Mouse (Mus musculus): ENCODE measurements around the gene Tagln2. TPM values are rescaled to one million over a fixed set of nuclear protein-coding genes. Genes with fewer than 3 reads are reported as not detected.

Tagln2 gene
- polyA plus RNA-seq (2016; fragmentation: Nextera tagmentation; extraction: Ambion mirVana), result 75.1 and 82.5 TPM in 2 replicates

- Histone ChIP-seq H3K27me3 (replicated peaks; ENCODE audit: low read depth, poor library complexity, severe bottlenecking) (peaks cover 64% of the 10 kb centered on the region), H3K27ac (replicated peaks) (peak within 1 kb of the TSS; percentile 68), H3K9me3 (no peaks in the 10 kb centered on the region), H3K36me3 (replicated peaks) (peaks cover 43% of the 10 kb centered on the region), H3K4me1 (peaks cover 59% of the 10 kb centered on the region), H3K4me3 (peak within 1 kb of the TSS; percentile 60)
- DNase-seq (ENCODE audit: low spot score), result peak; percentile 87
- under 1% methylated on average over 30 of the region's 30 CpGs for WGBS
These were observed at the start of gene Tagln2 for GRCm38 (mm10) chr1:172499765-172500441. Gene Tagln2, plus strand, starts transcription at chr1:172500047.

GRCm38 (mm10) chr1:172450226-172450625 is 49.6 kb upstream of the Tagln2 start:
- WGBS, result 21% methylated on average over 2 of the region's 2 CpGs
- Histone ChIP-seq H3K9me3 (no peaks in the 10 kb centered on the region), H3K36me3 (replicated peaks) (no peaks in the 10 kb centered on the region), H3K4me1 (peaks cover 13% of the 10 kb centered on the region), H3K27ac (replicated peaks) (no peak overlapping the region), H3K27me3 (replicated peaks; ENCODE audit: low read depth, poor library complexity, severe bottlenecking) (no peaks in the 10 kb centered on the region), H3K4me3 (no peak overlapping the region)
- no peak for DNase-seq (ENCODE audit: low spot score)

DNA sequence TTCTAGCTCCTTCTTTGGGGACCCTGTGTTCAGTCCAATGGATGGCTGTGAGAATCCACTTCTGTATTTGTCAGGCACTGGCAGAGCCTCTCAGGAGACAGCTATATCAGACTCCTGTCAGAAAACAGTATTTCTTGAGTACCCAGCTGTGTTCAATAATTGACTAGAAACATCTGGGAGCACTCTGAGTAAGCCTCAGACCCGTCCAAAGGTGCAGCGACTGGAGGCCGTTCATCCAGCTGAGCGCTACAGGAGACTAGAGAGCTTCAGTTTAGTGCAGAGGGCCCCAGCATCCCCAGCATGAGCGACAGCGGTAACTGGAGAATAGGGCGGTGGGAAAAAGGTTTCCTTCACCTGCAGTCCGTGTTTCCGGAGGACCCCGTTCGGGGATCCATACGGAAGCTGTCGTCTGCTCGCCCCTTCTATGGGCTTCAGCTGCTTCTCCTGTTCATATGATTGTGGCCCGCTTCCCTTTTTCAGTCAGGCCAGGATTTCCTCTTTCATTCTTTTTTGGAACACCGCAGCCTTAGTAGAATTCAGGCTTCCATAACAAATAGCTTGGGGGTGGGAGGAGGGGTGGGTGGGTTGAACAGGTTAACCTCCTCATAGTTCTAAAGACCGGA is 48.9 kb upstream of the Tagln2 start:
- H3K27ac ChIP-seq (replicated peaks), result no peak overlapping the region
- 18% methylated on average over 17 of the region's 17 CpGs for WGBS
- DNase-seq (ENCODE audit: low spot score), result peak; percentile 43

GRCm38 (mm10) chr1:172452911-172453310 is 46.9 kb upstream of the Tagln2 start:
- DNase-seq (ENCODE audit: low spot score), result no peak
- WGBS, result 70% methylated on average over 2 of the region's 2 CpGs
- H3K27ac ChIP-seq (replicated peaks), result no peak overlapping the region
- H3K36me3 ChIP-seq (replicated peaks), result no peaks in the 10 kb centered on the region
- H3K27me3 ChIP-seq (replicated peaks; ENCODE audit: low read depth, poor library complexity, severe bottlenecking), result no peaks in the 10 kb centered on the region
- peaks cover 21% of the 10 kb centered on the region for H3K4me1 ChIP-seq
- H3K4me3 ChIP-seq, result no peak overlapping the region
- no peaks in the 10 kb centered on the region for H3K9me3 ChIP-seq

More for the DNA sequence above, 48.9 kb upstream of the Tagln2 start:
- Histone ChIP-seq H3K9me3 (no peaks in the 10 kb centered on the region), H3K36me3 (replicated peaks) (no peaks in the 10 kb centered on the region), H3K4me3 (0 out of 2 replicates have a peak overlapping the region, but pooled peaks have one; percentile 6), H3K27me3 (replicated peaks; ENCODE audit: low read depth, poor library complexity, severe bottlenecking) (no peaks in the 10 kb centered on the region), H3K4me1 (peaks cover 19% of the 10 kb centered on the region)

- no peak overlapping the region for H3K4me3 ChIP-seq
- H3K27me3 ChIP-seq (replicated peaks; ENCODE audit: low read depth, poor library complexity, severe bottlenecking), result no peaks in the 10 kb centered on the region
- DNase-seq (ENCODE audit: low spot score), result no peak
- H3K27ac ChIP-seq (replicated peaks), result no peak overlapping the region
- H3K9me3 ChIP-seq, result no peaks in the 10 kb centered on the region
- peaks cover 21% of the 10 kb centered on the region for H3K4me1 ChIP-seq
- H3K36me3 ChIP-seq (replicated peaks), result no peaks in the 10 kb centered on the region
- WGBS, result 89% methylated on average over 2 of the region's 2 CpGs
These were observed 46.0 kb upstream of the Tagln2 start for GRCm38 (mm10) chr1:172453810-172454209.

DNA sequence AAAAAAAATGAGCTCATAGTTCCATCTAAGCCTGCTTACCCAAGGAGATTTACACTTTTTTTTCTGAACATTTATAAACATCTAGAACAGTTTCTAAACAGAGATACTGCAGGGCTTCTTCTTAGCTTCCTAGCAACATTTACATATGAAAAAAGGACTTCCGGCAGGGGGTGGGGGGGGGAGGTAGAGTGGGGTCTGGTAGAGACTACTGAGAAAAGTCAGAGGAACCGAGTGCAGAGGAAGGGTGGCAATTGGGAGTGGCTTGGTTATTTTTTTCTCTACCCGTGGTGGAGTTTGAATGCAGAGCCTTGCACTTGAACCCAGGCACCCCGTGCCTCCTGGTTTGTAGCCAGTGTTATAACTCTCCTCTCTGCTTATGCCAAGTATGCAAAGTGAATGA is 44.4 kb upstream of the Tagln2 start:
- Histone ChIP-seq H3K27me3 (replicated peaks; ENCODE audit: low read depth, poor library complexity, severe bottlenecking) (no peaks in the 10 kb centered on the region), H3K4me1 (peaks cover 18% of the 10 kb centered on the region), H3K36me3 (replicated peaks) (no peaks in the 10 kb centered on the region), H3K4me3 (no peak overlapping the region), H3K27ac (replicated peaks) (no peak overlapping the region), H3K9me3 (no peaks in the 10 kb centered on the region)
- no peak for DNase-seq (ENCODE audit: low spot score)
- WGBS, result 13% methylated on average over 4 of the region's 4 CpGs

- 60% methylated on average over 7 of the region's 7 CpGs for WGBS
- Histone ChIP-seq H3K27ac (replicated peaks) (no peak overlapping the region), H3K36me3 (replicated peaks) (no peaks in the 10 kb centered on the region), H3K27me3 (replicated peaks; ENCODE audit: low read depth, poor library complexity, severe bottlenecking) (no peaks in the 10 kb centered on the region), H3K4me3 (no peak overlapping the region), H3K9me3 (no peaks in the 10 kb centered on the region), H3K4me1 (peaks cover 12% of the 10 kb centered on the region)
- no peak for DNase-seq (ENCODE audit: low spot score)
These were observed 43.7 kb upstream of the Tagln2 start for GRCm38 (mm10) chr1:172456001-172456677.

GRCm38 (mm10) chr1:172457196-172457595 is 42.7 kb upstream of the Tagln2 start:
- no peak overlapping the region for H3K4me3 ChIP-seq
- H3K27me3 ChIP-seq (replicated peaks; ENCODE audit: low read depth, poor library complexity, severe bottlenecking), result no peaks in the 10 kb centered on the region
- no peak for DNase-seq (ENCODE audit: low spot score)
- WGBS, result 96% methylated on average over 3 of the region's 3 CpGs
- H3K36me3 ChIP-seq (replicated peaks), result no peaks in the 10 kb centered on the region
- H3K27ac ChIP-seq (replicated peaks), result no peak overlapping the region
- H3K9me3 ChIP-seq, result no peaks in the 10 kb centered on the region
- peaks cover 8% of the 10 kb centered on the region for H3K4me1 ChIP-seq

GRCm38 (mm10) chr1:172458041-172458440 is 41.8 kb upstream of the Tagln2 start:
- WGBS, result 81% methylated on average over 3 of the region's 3 CpGs
- no peak for DNase-seq (ENCODE audit: low spot score)
- H3K27ac ChIP-seq (replicated peaks), result no peak overlapping the region
- no peaks in the 10 kb centered on the region for H3K36me3 ChIP-seq (replicated peaks)
- no peak overlapping the region for H3K4me3 ChIP-seq
- H3K9me3 ChIP-seq, result no peaks in the 10 kb centered on the region
- H3K27me3 ChIP-seq (replicated peaks; ENCODE audit: low read depth, poor library complexity, severe bottlenecking), result no peaks in the 10 kb centered on the region
- peaks cover 8% of the 10 kb centered on the region for H3K4me1 ChIP-seq

DNA sequence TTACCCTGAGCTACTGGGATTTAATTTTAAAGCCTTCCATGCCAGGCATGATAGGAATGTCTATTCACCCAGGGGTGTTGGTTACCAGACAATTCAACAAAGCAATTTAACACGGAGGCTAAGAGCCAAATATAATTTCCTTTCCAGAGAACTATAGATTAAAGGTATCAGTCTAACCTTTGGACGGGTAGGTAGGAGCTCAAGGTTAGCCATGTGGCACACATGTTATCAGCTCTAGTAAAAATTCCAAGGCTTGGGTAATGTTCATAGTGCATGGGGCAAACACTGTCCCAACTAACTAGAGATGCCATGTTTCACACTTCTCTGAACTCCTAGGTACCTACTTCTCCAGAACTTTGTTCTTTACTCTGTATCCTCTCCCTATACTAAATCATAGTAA is 38.2 kb upstream of the Tagln2 start:
- Histone ChIP-seq H3K27ac (replicated peaks) (no peak overlapping the region), H3K9me3 (no peaks in the 10 kb centered on the region), H3K4me3 (no peak overlapping the region), H3K36me3 (replicated peaks) (no peaks in the 10 kb centered on the region), H3K27me3 (replicated peaks; ENCODE audit: low read depth, poor library complexity, severe bottlenecking) (no peaks in the 10 kb centered on the region), H3K4me1 (no peaks in the 10 kb centered on the region)
- 71% methylated on average over 2 of the region's 2 CpGs for WGBS
- DNase-seq (ENCODE audit: low spot score), result no peak

GRCm38 (mm10) chr1:172462534-172462933 is 37.3 kb upstream of the Tagln2 start:
- Histone ChIP-seq H3K4me3 (no peak overlapping the region), H3K27me3 (replicated peaks; ENCODE audit: low read depth, poor library complexity, severe bottlenecking) (no peaks in the 10 kb centered on the region), H3K9me3 (no peaks in the 10 kb centered on the region), H3K27ac (replicated peaks) (no peak overlapping the region), H3K4me1 (no peaks in the 10 kb centered on the region), H3K36me3 (replicated peaks) (no peaks in the 10 kb centered on the region)
- DNase-seq (ENCODE audit: low spot score), result no peak
- 89% methylated on average over 3 of the region's 3 CpGs for WGBS

DNA sequence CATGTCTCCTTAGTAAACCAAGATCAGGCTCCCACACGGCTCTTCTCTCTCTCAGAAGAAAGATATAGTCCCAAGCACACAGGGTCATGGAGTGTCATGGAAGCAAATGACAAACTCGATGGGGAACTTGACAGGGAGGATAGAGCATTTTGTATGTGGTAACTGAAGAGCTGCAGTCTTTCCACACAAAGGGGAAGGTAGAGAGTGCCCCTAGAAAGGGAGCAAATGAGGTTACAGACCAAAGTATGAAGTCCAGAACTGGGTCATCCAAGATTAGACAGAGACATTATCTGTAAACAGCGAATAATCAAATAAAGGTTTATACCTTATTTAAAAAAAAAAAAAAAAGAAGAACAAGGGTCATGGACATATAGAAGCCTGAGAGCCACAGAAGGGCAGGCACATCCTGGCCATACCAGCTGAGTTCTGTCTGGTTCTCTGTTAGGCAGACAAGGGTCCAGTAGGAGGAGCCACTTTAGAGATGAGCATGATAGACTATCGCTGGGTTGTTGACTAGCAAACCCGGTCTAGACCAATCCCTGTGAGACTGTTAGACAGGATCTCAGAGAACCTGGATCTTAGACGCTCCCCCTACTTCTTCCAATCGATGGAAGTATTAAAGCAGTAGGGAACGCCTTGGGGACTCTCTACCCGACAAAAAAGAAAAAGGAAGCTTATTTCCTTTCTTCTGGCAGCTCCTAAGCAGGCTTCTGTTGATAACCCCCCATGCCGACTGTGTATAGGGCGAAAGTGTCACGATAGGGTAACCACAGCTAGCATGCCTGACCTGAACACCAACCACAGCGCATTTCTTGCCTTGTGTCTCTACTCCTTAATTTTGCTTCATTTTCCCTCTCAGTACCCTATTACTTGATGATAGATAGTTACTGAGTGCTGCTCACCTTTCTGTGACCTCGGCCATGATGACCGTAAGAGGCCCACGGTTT is 36.2 kb upstream of the Tagln2 start:
- Histone ChIP-seq H3K9me3 (no peaks in the 10 kb centered on the region), H3K27me3 (replicated peaks; ENCODE audit: low read depth, poor library complexity, severe bottlenecking) (no peaks in the 10 kb centered on the region), H3K27ac (replicated peaks) (no peak overlapping the region), H3K4me3 (no peak overlapping the region), H3K4me1 (no peaks in the 10 kb centered on the region), H3K36me3 (replicated peaks) (no peaks in the 10 kb centered on the region)
- no peak for DNase-seq (ENCODE audit: low spot score)
- WGBS, result 87% methylated on average over 16 of the region's 16 CpGs
